Mouse (Mus musculus): ENCODE measurements around the gene Olfr1128. TPM values are rescaled to one million over a fixed set of nuclear protein-coding genes. Genes with fewer than 3 reads are reported as not detected.

The Olfr1128 gene
- 1 to 10 TPM in 1 of 2 experiments, not detected in 1; 1.3 TPM for polyA plus RNA-seq (2017; shearing (Covaris generic))

DNA sequence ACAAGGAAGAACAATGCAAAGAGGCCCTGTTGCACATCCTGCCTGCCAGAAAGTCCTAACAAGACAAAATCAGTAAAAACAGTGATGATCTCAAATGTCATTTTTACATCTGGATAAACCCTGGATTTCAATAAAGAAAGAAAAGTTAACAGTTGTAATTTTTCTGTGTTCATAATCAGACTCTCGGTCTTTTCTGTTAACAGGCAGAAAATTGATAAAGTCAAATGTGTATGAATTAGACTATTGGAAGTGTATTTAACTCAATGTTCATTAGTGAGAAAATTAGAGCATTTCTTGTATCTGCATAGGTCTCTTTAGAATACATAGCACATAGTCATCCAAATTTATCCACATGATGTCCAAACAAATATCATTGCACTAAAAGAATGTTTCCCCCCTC lies at the start of gene Olfr1128:
Gene Olfr1128, minus strand, starts transcription at position 101 of the 400 bp plus-strand sequence.

DNA sequence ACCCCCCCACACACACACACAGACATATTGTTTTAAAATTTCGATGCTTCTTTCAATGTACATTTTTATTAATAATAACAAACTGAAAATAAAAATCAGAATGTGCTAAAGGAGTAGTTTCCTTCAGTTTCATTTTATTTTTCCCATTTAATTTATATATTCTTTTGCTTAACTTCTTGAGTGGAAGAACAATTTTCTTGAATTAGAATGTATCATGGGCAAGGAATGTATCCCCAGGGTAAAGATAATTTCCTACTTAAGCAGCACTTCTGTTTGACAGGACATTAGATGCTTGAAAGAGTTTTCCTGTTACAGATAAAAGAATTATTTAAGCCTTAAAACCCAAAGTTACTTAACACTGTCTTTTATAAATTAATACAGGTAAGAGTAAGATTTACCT lies 28.3 kb upstream of the Olfr1128 start, which contains the start of gene Olfr1129:
Gene Olfr1129, plus strand, starts transcription at position 301 of the 400 bp plus-strand sequence.

DNA sequence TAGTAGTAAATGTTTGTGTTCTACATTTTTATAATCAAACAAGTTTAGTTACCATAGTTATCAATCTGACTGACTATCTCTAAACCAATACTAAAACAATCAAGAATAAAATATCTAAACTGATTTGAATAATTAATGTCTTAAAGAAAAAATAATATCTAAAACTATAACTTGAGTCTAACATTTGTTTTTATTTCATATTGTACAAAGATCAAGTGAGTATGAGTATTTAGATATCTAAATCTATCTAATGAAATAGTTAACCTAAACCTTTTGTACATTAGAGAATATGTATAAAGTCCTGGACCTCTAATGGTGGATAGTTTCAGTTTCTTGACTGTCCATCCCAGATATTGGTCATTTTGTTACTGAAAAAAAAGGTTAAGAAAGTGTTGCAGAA lies 13.8 kb downstream of the Olfr1128 start, which contains the start of gene Olfr153:
Gene Olfr153, plus strand, starts transcription at position 301 of the 400 bp plus-strand sequence.

DNA sequence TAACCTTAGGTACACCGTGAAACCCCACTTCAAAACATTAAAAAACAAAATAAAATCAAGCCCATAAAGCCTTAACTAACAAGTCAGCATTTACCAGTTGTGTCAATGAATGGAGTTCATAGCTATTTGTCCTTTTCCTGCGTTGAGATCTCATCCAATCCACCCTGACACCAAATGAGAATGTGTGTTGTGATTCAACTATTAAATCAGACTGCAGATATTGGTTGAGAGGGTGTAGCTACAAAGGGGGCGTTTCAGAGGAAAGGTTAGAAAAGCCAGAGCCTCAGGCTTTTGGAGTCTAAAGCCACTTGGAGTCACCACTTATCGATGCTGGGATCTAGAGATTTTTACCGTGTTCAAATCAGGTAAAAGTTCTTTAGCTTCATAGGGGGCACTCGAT lies 39.1 kb downstream of the Olfr1128 start, which contains the start of gene Pramel6:
Gene Pramel6, plus strand, starts transcription at position 301 of the 400 bp plus-strand sequence.

DNA sequence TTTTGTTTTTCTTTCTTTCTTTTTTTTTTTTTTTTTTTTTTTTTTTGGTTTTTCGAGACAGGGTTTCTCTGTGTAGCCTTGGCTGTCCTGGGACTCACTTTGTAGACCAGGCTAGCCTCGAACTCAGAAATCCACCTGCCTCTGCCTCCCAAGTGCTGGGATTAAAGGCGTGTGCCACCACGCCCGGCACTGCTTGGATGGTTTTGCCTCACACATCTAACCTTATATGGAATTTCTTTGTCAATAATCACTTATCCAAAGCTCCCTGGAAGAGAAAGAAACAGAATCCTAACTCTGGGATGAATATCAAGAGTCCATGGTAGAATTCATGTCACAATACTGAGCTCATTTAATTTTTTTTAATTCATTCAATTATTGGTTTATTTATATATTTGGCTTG lies 48.3 kb downstream of the Olfr1128 start, which contains the start of gene Pramel7:
Gene Pramel7, minus strand, starts transcription at position 101 of the 400 bp plus-strand sequence.

Other genes starting within 250 kb of the Olfr1128 start
- gene Olfr1118, start 238.0 kb downstream of the Olfr1128 start, polyA plus RNA-seq (2017; shearing (Covaris generic)), result not detected
- gene Olfr1120, start 190.7 kb downstream of the Olfr1128 start, polyA plus RNA-seq (2017; shearing (Covaris generic)), result under 1 TPM; 0.11 to 0.24 TPM
- gene Olfr1121, start 175.6 kb downstream of the Olfr1128 start, polyA plus RNA-seq (2017; shearing (Covaris generic)), result under 1 TPM in 1 of 2 experiments, not detected in 1; 0.42 TPM
- 1 to 10 TPM in 1 of 2 experiments, under 1 TPM in 1; 0.41 to 1.8 TPM for gene Olfr1122, start 159.7 kb downstream of the Olfr1128 start, polyA plus RNA-seq (2017; shearing (Covaris generic))
- gene Olfr1123, start 128.9 kb downstream of the Olfr1128 start, polyA plus RNA-seq (2017; shearing (Covaris generic)), result not detected
- under 1 TPM; 0.31 to 0.48 TPM for gene Olfr1124, start 115.3 kb downstream of the Olfr1128 start, polyA plus RNA-seq (2017; shearing (Covaris generic))
- gene Olfr1126, start 91.6 kb downstream of the Olfr1128 start, polyA plus RNA-seq (2017; shearing (Covaris generic)), result not detected
- gene Pramel7, start 48.4 kb downstream of the Olfr1128 start, polyA plus RNA-seq (2017; shearing (Covaris generic)), result under 1 TPM in 1 of 2 experiments, not detected in 1; 0.72 TPM
- gene Pramel6, start 39.0 kb downstream of the Olfr1128 start, polyA plus RNA-seq (2017; shearing (Covaris generic)), result under 1 TPM in 1 of 2 experiments, not detected in 1; 0.24 TPM
- not detected for gene Olfr153, start 13.7 kb downstream of the Olfr1128 start, polyA plus RNA-seq (2017; shearing (Covaris generic))
- not detected for gene Olfr1129, start 28.4 kb upstream of the Olfr1128 start, polyA plus RNA-seq (2017; shearing (Covaris generic))
- gene Olfr1130, start 60.7 kb upstream of the Olfr1128 start, polyA plus RNA-seq (2017; shearing (Covaris generic)), result not detected
- not detected for gene Olfr1131, start 81.6 kb upstream of the Olfr1128 start, polyA plus RNA-seq (2017; shearing (Covaris generic))
- gene Olfr1132, start 92.0 kb upstream of the Olfr1128 start, polyA plus RNA-seq (2017; shearing (Covaris generic)), result not detected
- not detected for gene Olfr1133, start 101.8 kb upstream of the Olfr1128 start, polyA plus RNA-seq (2017; shearing (Covaris generic))
- under 1 TPM; 0.19 to 0.22 TPM for gene Olfr1134, start 112.9 kb upstream of the Olfr1128 start, polyA plus RNA-seq (2017; shearing (Covaris generic))
- gene Olfr1135, start 128.1 kb upstream of the Olfr1128 start, polyA plus RNA-seq (2017; shearing (Covaris generic)), result not detected
- gene Olfr1136, start 148.4 kb upstream of the Olfr1128 start, polyA plus RNA-seq (2017; shearing (Covaris generic)), result not detected
- gene Olfr1137, start 167.6 kb upstream of the Olfr1128 start, polyA plus RNA-seq (2017; shearing (Covaris generic)), result not detected
- under 1 TPM in 1 of 2 experiments, not detected in 1; 0.40 TPM for gene Olfr1138, start 194.4 kb upstream of the Olfr1128 start, polyA plus RNA-seq (2017; shearing (Covaris generic))
- gene Olfr1140, start 198.2 kb upstream of the Olfr1128 start, polyA plus RNA-seq (2017; shearing (Covaris generic)), result not detected
- gene Olfr1141, start 208.4 kb upstream of the Olfr1128 start, polyA plus RNA-seq (2017; shearing (Covaris generic)), result not detected
- under 1 TPM in 1 of 2 experiments, not detected in 1; 0.13 TPM for gene Olfr152, start 233.9 kb upstream of the Olfr1128 start, polyA plus RNA-seq (2017; shearing (Covaris generic))